Mouse (Mus musculus): Measurements from ENCODE around the gene Smlr1.

The Smlr1 gene

GRCm38 (mm10) chr10:25499323-25500071 is 36.6 kb downstream of the Smlr1 start:
- DNase-seq (ENCODE audit: low spot score): no peak

GRCm38 (mm10) chr10:25488456-25488855 is 47.6 kb downstream of the Smlr1 start:
- peak; percentile 73 for DNase-seq (ENCODE audit: low spot score)

GRCm38 (mm10) chr10:25482791-25483190 is 53.3 kb downstream of the Smlr1 start:
- no peak for DNase-seq (ENCODE audit: low spot score)

- DNase-seq (ENCODE audit: low spot score): no peak
Observed at GRCm38 (mm10) chr10:25479716-25480115, 56.4 kb downstream of the Smlr1 start.
